Mouse (Mus musculus) stomach, postnatal 0 days (tissue): ENCODE data around the gene 2210408I21Rik. TPM values are rescaled to one million over a fixed set of nuclear protein-coding genes. Genes with fewer than 3 reads are reported as not detected.

ENCODE experiments used
- ATAC-seq: fragments of 200-750 bp; cut with Nextera tagmentation; 2 replicates; pipeline ENCODE4 v1.8.0; 2017; ENCODE audit not compliant: low FRiP score, low TSS enrichment
- DNase-seq: peaks from one replicate; pipeline ENCODE4 v3.0.0-alpha.2; 2016; ENCODE audit warnings: low spot score
- H3K27ac ChIP-seq: fragments of 300-500 bp; sonication (generic); replicated peaks from 2 replicates; pipeline ENCODE4 v1.5.1; 2014; ENCODE audit warnings: mild to moderate bottlenecking, control low read depth
- H3K27me3 ChIP-seq: fragments of 300-500 bp; sonication (generic); 2 replicates; pipeline ENCODE4 v1.6.1; 2014; ENCODE audit warnings: low read length; ENCODE audit not compliant: control insufficient read depth, insufficient read depth
- H3K36me3 ChIP-seq: fragments of 300-500 bp; sonication (generic); 2 replicates; pipeline ENCODE4 v1.6.1; 2014; ENCODE audit warnings: low read length, mixed read lengths; ENCODE audit not compliant: control insufficient read depth, insufficient read depth
- H3K4me1 ChIP-seq: fragments of 300-500 bp; sonication (generic); replicated peaks from 2 replicates; pipeline ENCODE4 v1.6.1; 2014; ENCODE audit warnings: antibody characterized with exemption; ENCODE audit not compliant: control insufficient read depth, insufficient read depth
- H3K4me2 ChIP-seq: fragments of 300-500 bp; sonication (generic); replicated peaks from 2 replicates; pipeline ENCODE4 v1.6.1; 2014; ENCODE audit warnings: low read depth, mild to moderate bottlenecking, control low read depth, moderate library complexity
- H3K4me3 ChIP-seq: fragments of 300-500 bp; sonication (generic); 2 replicates; pipeline ENCODE4 v1.5.1; 2014; ENCODE audit warnings: low read depth, low read length, control low read depth
- H3K9ac ChIP-seq: fragments of 300-500 bp; sonication (generic); 2 replicates; pipeline ENCODE4 v1.6.1; 2014; ENCODE audit warnings: mild to moderate bottlenecking, low read length, control low read depth, mixed read lengths
- H3K9me3 ChIP-seq: fragments of 300-500 bp; sonication (generic); 2 replicates; pipeline ENCODE4 v1.6.1; 2016; ENCODE audit warnings: low read length; ENCODE audit not compliant: control insufficient read depth
- CTCF ChIP-seq: IDR thresholded peaks from 2 replicates; pipeline ENCODE4 v1.5.1; 2016; ENCODE audit warnings: antibody characterized with exemption, low read depth, mild to moderate bottlenecking, moderate library complexity
- EP300 ChIP-seq: optimal IDR thresholded peaks from 2 replicates; pipeline ENCODE3; 2016; ENCODE audit warnings: antibody characterized with exemption
- WGBS: fragments of 180-500 bp; shearing (Covaris S2); extraction: QIAGEN DNeasy Blood & Tissue Kit; methylation state at CpG from one replicate; pipeline ENCODE4 v1.1.7; 2014; 5-methylcytosine and 5-hydroxymethylcytosine counted together
- polyA plus RNA-seq: library from polyadenylated mRNA; unstranded; fragments of >200 nt; fragmentation: Nextera tagmentation; extraction: Ambion mirVana; gene quantifications from 2 replicates; pipeline ENCODE4 v1.2.1, GENCODE M21; 2015

Gene 2210408I21Rik
- polyA plus RNA-seq, 1 experiment from 2014 or later, result 4.7 TPM

- Histone ChIP-seq H3K4me2 (no peak overlapping the region), H3K4me1 (no peaks in the 10 kb centered on the region), H3K4me3 (no peak overlapping the region), H3K27me3 (no peaks in the 10 kb centered on the region), H3K9ac (no peak overlapping the region), H3K27ac (no peak overlapping the region), H3K9me3 (no peaks in the 10 kb centered on the region), H3K36me3 (no peaks in the 10 kb centered on the region)
- no peak for DNase-seq
- ATAC-seq, result no peak
- 85% methylated on average over 4 of the region's 4 CpGs for WGBS
- TF ChIP-seq EP300 (no peak), CTCF (no peak)
Observed at GRCm38 (mm10) chr13:77537466-77537865, 402.1 kb downstream of the 2210408I21Rik start.

GRCm38 (mm10) chr13:77547486-77548385 is 412.4 kb downstream of the 2210408I21Rik start:
- 55% methylated on average over 16 of the region's 16 CpGs for WGBS
- H3K4me3 ChIP-seq, result no peak overlapping the region
- no peak overlapping the region for H3K9ac ChIP-seq
- H3K27ac ChIP-seq, result no peak overlapping the region
- DNase-seq (no peak), ATAC-seq (no peak)
- no peaks in the 10 kb centered on the region for H3K9me3 ChIP-seq
- no peak for TF ChIP-seq EP300
- no peak for TF ChIP-seq CTCF
- H3K36me3 ChIP-seq, result no peaks in the 10 kb centered on the region
- no peak overlapping the region for H3K4me2 ChIP-seq
- no peaks in the 10 kb centered on the region for H3K27me3 ChIP-seq
- no peaks in the 10 kb centered on the region for H3K4me1 ChIP-seq

- H3K27ac ChIP-seq, result no peak overlapping the region
- no peaks in the 10 kb centered on the region for H3K36me3 ChIP-seq
- TF ChIP-seq CTCF, result no peak
- no peak for TF ChIP-seq EP300
- H3K4me3 ChIP-seq, result no peak overlapping the region
- H3K4me1 ChIP-seq, result no peaks in the 10 kb centered on the region
- no peak for ATAC-seq
- no peaks in the 10 kb centered on the region for H3K27me3 ChIP-seq
- H3K9me3 ChIP-seq, result no peaks in the 10 kb centered on the region
- no peak overlapping the region for H3K9ac ChIP-seq
- peak; percentile 13 for DNase-seq
- no peak overlapping the region for H3K4me2 ChIP-seq
- WGBS, result 30% methylated on average over 3 of the region's 3 CpGs
Observed at GRCm38 (mm10) chr13:77548386-77548695, 413.0 kb downstream of the 2210408I21Rik start.

- no peaks in the 10 kb centered on the region for H3K9me3 ChIP-seq
- no peak overlapping the region for H3K27ac ChIP-seq
- 88% methylated on average over 4 of the region's 4 CpGs for WGBS
- H3K36me3 ChIP-seq, result no peaks in the 10 kb centered on the region
- DNase-seq (no peak), ATAC-seq (no peak)
- H3K4me3 ChIP-seq, result no peak overlapping the region
- no peaks in the 10 kb centered on the region for H3K4me1 ChIP-seq
- TF ChIP-seq CTCF (no peak), EP300 (no peak)
- no peaks in the 10 kb centered on the region for H3K27me3 ChIP-seq
- no peak overlapping the region for H3K4me2 ChIP-seq
- H3K9ac ChIP-seq, result no peak overlapping the region
Observed at GRCm38 (mm10) chr13:77548750-77549149, 413.4 kb downstream of the 2210408I21Rik start.

- Histone ChIP-seq H3K4me3 (no peak overlapping the region), H3K27me3 (no peaks in the 10 kb centered on the region), H3K36me3 (no peaks in the 10 kb centered on the region), H3K4me2 (no peak overlapping the region), H3K27ac (no peak overlapping the region), H3K9ac (no peak overlapping the region), H3K9me3 (no peaks in the 10 kb centered on the region), H3K4me1 (no peaks in the 10 kb centered on the region)
- ATAC-seq, result no peak
- TF ChIP-seq CTCF (no peak), EP300 (no peak)
- no peak for DNase-seq
- 39% methylated on average over 4 of the region's 4 CpGs for WGBS
Observed at GRCm38 (mm10) chr13:77594011-77594410, 458.7 kb downstream of the 2210408I21Rik start.

- TF ChIP-seq EP300 (no peak), CTCF (no peak)
- Histone ChIP-seq H3K4me2 (no peak overlapping the region), H3K4me3 (no peak overlapping the region), H3K9ac (no peak overlapping the region), H3K27me3 (no peaks in the 10 kb centered on the region), H3K27ac (no peak overlapping the region), H3K4me1 (no peaks in the 10 kb centered on the region), H3K36me3 (no peaks in the 10 kb centered on the region), H3K9me3 (no peaks in the 10 kb centered on the region)
- ATAC-seq (no peak), DNase-seq (no peak)
- 86% methylated on average over 2 of the region's 2 CpGs for WGBS
Observed at GRCm38 (mm10) chr13:77615346-77615745, 480.0 kb downstream of the 2210408I21Rik start.

Other genes starting within 250 kb of the 2210408I21Rik start
- gene Slf1, start 67 bp upstream of the 2210408I21Rik start, polyA plus RNA-seq, result 14.9 and 17.1 TPM in 2 replicates